Mouse (Mus musculus): ENCODE results near the gene Pde4a.
A peak's percentile ranks its signal among the peaks of the same experiment; 100 is the strongest.
"Not testable (repeated sequence)": the region's sequence is repeated elsewhere in the genome, so short reads cannot be mapped to it uniquely, and the experiment has no call there.

The Pde4a gene

GRCm38 (mm10) chr9:21219820-21220219, 54.3 kb downstream of the Pde4a start:
- DNase-seq (ENCODE audit: low spot score) = no peak

- peak; percentile 94 for DNase-seq (ENCODE audit: low spot score)
These were observed 55.2 kb downstream of the Pde4a start for GRCm38 (mm10) chr9:21220490-21221382.

GRCm38 (mm10) chr9:21221383-21221929, 55.9 kb downstream of the Pde4a start:
- no peak for DNase-seq (ENCODE audit: low spot score)

- not testable (repeated sequence) for DNase-seq (ENCODE audit: low spot score)
These were observed 58.0 kb downstream of the Pde4a start for GRCm38 (mm10) chr9:21223490-21223889.

- no peak for DNase-seq (ENCODE audit: low spot score)
These were observed 58.4 kb downstream of the Pde4a start for GRCm38 (mm10) chr9:21223906-21224305.

GRCm38 (mm10) chr9:21224576-21225414, 59.3 kb downstream of the Pde4a start:
- DNase-seq (ENCODE audit: low spot score) = no peak

GRCm38 (mm10) chr9:21225415-21225758, 59.9 kb downstream of the Pde4a start:
- no peak for DNase-seq (ENCODE audit: low spot score)

GRCm38 (mm10) chr9:21227342-21227741, 61.8 kb downstream of the Pde4a start:
- no peak for DNase-seq (ENCODE audit: low spot score)

GRCm38 (mm10) chr9:21231551-21231950, 66.0 kb downstream of the Pde4a start:
- no peak for DNase-seq (ENCODE audit: low spot score)

- DNase-seq (ENCODE audit: low spot score) = no peak
These were observed 67.4 kb downstream of the Pde4a start for GRCm38 (mm10) chr9:21232867-21233266.

GRCm38 (mm10) chr9:21233366-21233765, 67.9 kb downstream of the Pde4a start:
- peak; percentile 56 for DNase-seq (ENCODE audit: low spot score)

GRCm38 (mm10) chr9:21233805-21234204, 68.3 kb downstream of the Pde4a start:
- peak; percentile 27 for DNase-seq (ENCODE audit: low spot score)

GRCm38 (mm10) chr9:21235341-21235740, 69.8 kb downstream of the Pde4a start:
- no peak for DNase-seq (ENCODE audit: low spot score)

GRCm38 (mm10) chr9:21236991-21237367, 71.5 kb downstream of the Pde4a start:
- no peak for DNase-seq (ENCODE audit: low spot score)

GRCm38 (mm10) chr9:21237368-21238003, 72.0 kb downstream of the Pde4a start:
- peak; percentile 21 for DNase-seq (ENCODE audit: low spot score)

- no peak for DNase-seq (ENCODE audit: low spot score)
These were observed 72.7 kb downstream of the Pde4a start for GRCm38 (mm10) chr9:21238004-21238732.

- peak; percentile 88 for DNase-seq (ENCODE audit: low spot score)
These were observed 73.4 kb downstream of the Pde4a start, which contains the start of gene Keap1 for GRCm38 (mm10) chr9:21238733-21239464. Gene Keap1 (minus strand): TSS chr9:21239361.

- DNase-seq (ENCODE audit: low spot score) = no peak
These were observed 73.9 kb downstream of the Pde4a start for GRCm38 (mm10) chr9:21239465-21239848.

GRCm38 (mm10) chr9:21241343-21241742, 75.8 kb downstream of the Pde4a start:
- peak; percentile 68 for DNase-seq (ENCODE audit: low spot score)

GRCm38 (mm10) chr9:21243826-21244427, 78.4 kb downstream of the Pde4a start:
- peak; percentile 7 for DNase-seq (ENCODE audit: low spot score)

All from testis, postnatal 14 days (tissue).